Mouse (Mus musculus): ENCODE measurements around the gene Olfr371. TPM values are rescaled to one million over a fixed set of nuclear protein-coding genes. Genes with fewer than 3 reads are reported as not detected.

Olfr371 gene
- polyA plus RNA-seq (2014; fragmentation: Nextera tagmentation; extraction: Ambion mirVana): not detected in 2 replicates

DNA sequence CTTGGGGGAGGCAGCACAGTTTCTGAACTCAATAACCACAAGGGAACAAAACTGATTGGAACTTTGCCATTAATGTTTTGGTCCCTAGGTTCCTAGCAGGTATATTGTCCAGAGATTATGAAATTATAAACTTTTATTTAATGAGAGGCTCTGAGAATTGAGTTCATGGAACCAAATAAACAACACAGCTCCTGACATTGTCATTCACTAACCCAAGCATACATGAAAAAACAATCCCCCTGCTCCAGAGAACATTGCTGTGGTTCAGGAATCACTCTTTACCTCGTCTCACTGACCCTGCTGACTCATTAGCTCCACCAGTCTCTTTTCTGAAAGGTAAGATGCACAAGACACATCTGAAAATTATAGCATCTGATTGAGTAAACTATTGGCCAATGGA is at the start of gene Olfr371:
Gene Olfr371 (plus strand): TSS at position 301 of the 400 bp plus-strand sequence.
- H3K4me1 ChIP-seq (ENCODE audit: control insufficient read depth, insufficient read depth, low read length): no peaks in the 10 kb centered on the region
- no peaks in the 10 kb centered on the region for H3K27me3 ChIP-seq (ENCODE audit: control insufficient read depth, insufficient read depth, low read length)
- ATAC-seq (ENCODE audit: low FRiP score, low TSS enrichment): no peak
- 47% methylated on average over 1 of the region's 1 CpGs for WGBS
- no peak within 1 kb of the TSS for H3K4me3 ChIP-seq (ENCODE audit: low read length)
- H3K4me2 ChIP-seq (replicated peaks; ENCODE audit: low read depth, low read length): no peak within 1 kb of the TSS
- H3K27ac ChIP-seq (ENCODE audit: low read depth, low read length): no peak within 1 kb of the TSS
- H3K9ac ChIP-seq (ENCODE audit: low read depth, low read length): no peak within 1 kb of the TSS
- no peaks in the 10 kb centered on the region for H3K36me3 ChIP-seq (ENCODE audit: control insufficient read depth, insufficient read depth, low read length)
- no peaks in the 10 kb centered on the region for H3K9me3 ChIP-seq (ENCODE audit: control insufficient read depth, low read length)

DNA sequence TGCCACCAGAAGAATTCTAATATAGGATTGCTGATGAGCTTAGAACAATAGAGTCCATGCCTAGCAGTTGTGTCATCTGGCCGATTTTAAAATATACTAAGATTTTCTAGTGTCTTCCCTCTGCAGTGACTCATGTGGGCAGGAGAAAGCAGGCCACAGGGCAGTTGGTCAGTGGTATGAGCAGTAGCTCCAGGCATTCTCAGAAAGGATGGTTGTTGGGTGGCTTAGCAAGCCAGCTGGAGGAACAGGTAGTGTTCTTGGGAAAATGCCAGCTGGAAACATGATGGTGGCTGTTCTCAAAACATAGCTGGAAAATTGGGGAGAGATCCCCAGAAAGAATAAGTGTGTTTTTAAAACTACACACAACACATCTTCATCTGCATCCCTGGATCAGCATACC is 33.4 kb upstream of the Olfr371 start:
- Histone ChIP-seq H3K27ac (ENCODE audit: low read depth, low read length) (no peak overlapping the region), H3K9me3 (ENCODE audit: control insufficient read depth, low read length) (0 out of 2 replicates have a peak, but pooled peaks cover 3% of the 10 kb centered on the region), H3K4me3 (ENCODE audit: low read length) (no peak overlapping the region), H3K4me1 (ENCODE audit: control insufficient read depth, insufficient read depth, low read length) (no peaks in the 10 kb centered on the region), H3K4me2 (replicated peaks; ENCODE audit: low read depth, low read length) (no peak overlapping the region), H3K27me3 (ENCODE audit: control insufficient read depth, insufficient read depth, low read length) (no peaks in the 10 kb centered on the region), H3K9ac (ENCODE audit: low read depth, low read length) (no peak overlapping the region), H3K36me3 (ENCODE audit: control insufficient read depth, insufficient read depth, low read length) (no peaks in the 10 kb centered on the region)
- 67% methylated on average over 1 of the region's 1 CpGs for WGBS
- ATAC-seq (ENCODE audit: low FRiP score, low TSS enrichment): no peak

DNA sequence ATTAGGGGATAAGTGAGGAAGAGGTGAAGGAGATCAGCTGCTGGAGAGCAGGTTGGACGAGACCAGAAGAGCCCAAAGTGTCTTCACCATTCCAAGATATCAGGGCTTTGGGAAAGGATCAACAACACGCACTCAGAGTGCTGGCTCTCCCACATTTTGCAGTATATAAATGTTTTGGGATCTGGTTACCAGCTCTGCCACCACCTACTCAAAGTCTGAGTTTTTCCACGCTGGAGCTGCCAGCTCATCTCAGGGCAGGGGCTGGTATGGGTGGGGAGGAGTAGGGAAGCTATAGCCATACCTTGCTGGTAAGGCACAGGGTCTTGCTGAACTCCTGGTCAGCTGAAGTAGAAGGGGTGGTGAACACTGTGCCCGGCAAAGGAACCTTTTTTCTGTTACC is 5.6 kb upstream of the Olfr371 start:
- Histone ChIP-seq H3K27me3 (ENCODE audit: control insufficient read depth, insufficient read depth, low read length) (no peaks in the 10 kb centered on the region), H3K36me3 (ENCODE audit: control insufficient read depth, insufficient read depth, low read length) (no peaks in the 10 kb centered on the region), H3K4me2 (replicated peaks; ENCODE audit: low read depth, low read length) (no peak overlapping the region), H3K27ac (ENCODE audit: low read depth, low read length) (peak overlapping the region; percentile 6; the same call in 1 of the 2 replicates), H3K9ac (ENCODE audit: low read depth, low read length) (no peak overlapping the region), H3K9me3 (ENCODE audit: control insufficient read depth, low read length) (no peaks in the 10 kb centered on the region), H3K4me3 (ENCODE audit: low read length) (no peak overlapping the region), H3K4me1 (ENCODE audit: control insufficient read depth, insufficient read depth, low read length) (no peaks in the 10 kb centered on the region)
- ATAC-seq (ENCODE audit: low FRiP score, low TSS enrichment): no peak
- 72% methylated on average over 4 of the region's 4 CpGs for WGBS

DNA sequence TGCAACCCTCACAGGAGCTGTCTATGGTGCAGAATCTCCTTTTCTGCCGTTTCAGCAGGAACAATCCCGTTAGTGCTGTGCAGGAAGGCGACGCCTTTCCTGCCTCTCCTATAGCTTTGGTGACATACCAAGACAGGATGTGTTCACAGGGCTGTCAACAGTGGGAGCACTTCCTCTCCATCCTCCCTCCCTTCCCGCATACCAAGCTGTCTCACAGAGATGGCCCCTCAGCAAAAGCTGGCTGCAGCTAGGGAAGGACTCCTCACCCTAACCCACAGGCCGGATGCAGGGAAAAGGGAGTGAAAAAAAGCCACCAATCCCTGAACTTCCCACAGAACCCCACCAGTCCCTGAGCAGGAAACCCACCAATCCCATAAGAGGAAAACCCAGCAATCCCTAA is 4.8 kb upstream of the Olfr371 start:
- H3K27me3 ChIP-seq (ENCODE audit: control insufficient read depth, insufficient read depth, low read length): no peaks in the 10 kb centered on the region
- 0 out of 2 replicates have a peak overlapping the region, but pooled peaks have one; percentile 52 for H3K27ac ChIP-seq (ENCODE audit: low read depth, low read length)
- 53% methylated on average over 6 of the region's 6 CpGs for WGBS
- H3K9me3 ChIP-seq (ENCODE audit: control insufficient read depth, low read length): no peaks in the 10 kb centered on the region
- 0 out of 2 replicates have a peak, but pooled peaks have one; percentile 28 for ATAC-seq (ENCODE audit: low FRiP score, low TSS enrichment)
- no peak overlapping the region for H3K4me2 ChIP-seq (replicated peaks; ENCODE audit: low read depth, low read length)
- H3K4me1 ChIP-seq (ENCODE audit: control insufficient read depth, insufficient read depth, low read length): no peaks in the 10 kb centered on the region
- H3K36me3 ChIP-seq (ENCODE audit: control insufficient read depth, insufficient read depth, low read length): no peaks in the 10 kb centered on the region
- no peak overlapping the region for H3K4me3 ChIP-seq (ENCODE audit: low read length)
- H3K9ac ChIP-seq (ENCODE audit: low read depth, low read length): no peak overlapping the region

DNA sequence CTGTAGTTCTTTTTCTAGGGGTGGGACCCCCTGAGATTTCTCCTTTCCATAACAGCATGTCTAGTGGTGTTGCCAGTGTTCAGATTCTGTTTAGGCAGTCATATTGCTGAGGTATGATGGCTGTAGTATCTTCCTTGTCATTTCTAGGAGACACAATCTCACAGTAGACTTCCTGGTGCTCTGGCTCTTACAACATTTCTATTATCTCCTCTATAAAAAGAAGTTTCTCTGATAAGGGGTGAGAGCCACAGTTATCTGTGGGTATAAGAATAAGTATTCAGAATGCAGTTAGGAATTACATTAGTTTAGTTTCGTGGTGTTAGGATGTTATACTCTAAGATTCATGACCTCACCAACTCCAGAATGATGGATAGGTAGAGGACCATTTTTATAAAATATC is 1.5 kb downstream of the Olfr371 start:
- no peak for ATAC-seq (ENCODE audit: low FRiP score, low TSS enrichment)
- H3K36me3 ChIP-seq (ENCODE audit: control insufficient read depth, insufficient read depth, low read length): no peaks in the 10 kb centered on the region
- H3K4me2 ChIP-seq (replicated peaks; ENCODE audit: low read depth, low read length): no peak overlapping the region
- H3K9me3 ChIP-seq (ENCODE audit: control insufficient read depth, low read length): no peaks in the 10 kb centered on the region
- no peaks in the 10 kb centered on the region for H3K27me3 ChIP-seq (ENCODE audit: control insufficient read depth, insufficient read depth, low read length)
- WGBS: 83% methylated on average over 1 of the region's 1 CpGs
- no peak overlapping the region for H3K9ac ChIP-seq (ENCODE audit: low read depth, low read length)
- no peak overlapping the region for H3K27ac ChIP-seq (ENCODE audit: low read depth, low read length)
- H3K4me3 ChIP-seq (ENCODE audit: low read length): no peak overlapping the region
- H3K4me1 ChIP-seq (ENCODE audit: control insufficient read depth, insufficient read depth, low read length): no peaks in the 10 kb centered on the region

Other genes with a start within 250 kb of the Olfr371 start
- gene Junb, start 247.3 kb upstream of the Olfr371 start, polyA plus RNA-seq (2014; fragmentation: Nextera tagmentation; extraction: Ambion mirVana): 7.3 and 10.0 TPM in 2 replicates
- 14.6 and 18.7 TPM in 2 replicates for gene Hook2, start 235.4 kb upstream of the Olfr371 start, polyA plus RNA-seq (2014; fragmentation: Nextera tagmentation; extraction: Ambion mirVana)
- not detected in 2 replicates for gene Best2, start 211.5 kb upstream of the Olfr371 start, polyA plus RNA-seq (2014; fragmentation: Nextera tagmentation; extraction: Ambion mirVana)
- 109 and 180 TPM in 2 replicates for gene Asna1, start 200.7 kb upstream of the Olfr371 start, polyA plus RNA-seq (2014; fragmentation: Nextera tagmentation; extraction: Ambion mirVana)
- 163 and 211 TPM in 2 replicates for gene Trir, start 199.2 kb upstream of the Olfr371 start, polyA plus RNA-seq (2014; fragmentation: Nextera tagmentation; extraction: Ambion mirVana)
- 15.6 and 19.7 TPM in 2 replicates for gene Tnpo2, start 189.1 kb upstream of the Olfr371 start, polyA plus RNA-seq (2014; fragmentation: Nextera tagmentation; extraction: Ambion mirVana)
- gene Fbxw9, start 165.9 kb upstream of the Olfr371 start, polyA plus RNA-seq (2014; fragmentation: Nextera tagmentation; extraction: Ambion mirVana): 24.4 and 29.6 TPM in 2 replicates
- gene Gm5741, start 158.0 kb upstream of the Olfr371 start, polyA plus RNA-seq (2014; fragmentation: Nextera tagmentation; extraction: Ambion mirVana): 1.1 TPM in 1 of 2 replicates, not detected in the other
- gene Dhps, start 154.2 kb upstream of the Olfr371 start, polyA plus RNA-seq (2014; fragmentation: Nextera tagmentation; extraction: Ambion mirVana): 74.4 and 85.8 TPM in 2 replicates
- gene Wdr83os, start 145.2 kb upstream of the Olfr371 start, polyA plus RNA-seq (2014; fragmentation: Nextera tagmentation; extraction: Ambion mirVana): 161 and 174 TPM in 2 replicates
- 43.4 and 44.9 TPM in 2 replicates for gene Wdr83, start 144.7 kb upstream of the Olfr371 start, polyA plus RNA-seq (2014; fragmentation: Nextera tagmentation; extraction: Ambion mirVana)
- 23.3 and 33.9 TPM in 2 replicates for gene Man2b1, start 142.7 kb upstream of the Olfr371 start, polyA plus RNA-seq (2014; fragmentation: Nextera tagmentation; extraction: Ambion mirVana)
- gene Zfp791, start 102.9 kb upstream of the Olfr371 start, polyA plus RNA-seq (2014; fragmentation: Nextera tagmentation; extraction: Ambion mirVana): 1.3 and 1.6 TPM in 2 replicates
- gene Cks1brt, start 74.1 kb upstream of the Olfr371 start, polyA plus RNA-seq (2014; fragmentation: Nextera tagmentation; extraction: Ambion mirVana): not detected in 2 replicates
- gene Orc6, start 73.6 kb downstream of the Olfr371 start, polyA plus RNA-seq (2014; fragmentation: Nextera tagmentation; extraction: Ambion mirVana): 136 and 170 TPM in 2 replicates
- gene Vps35, start 73.8 kb downstream of the Olfr371 start, polyA plus RNA-seq (2014; fragmentation: Nextera tagmentation; extraction: Ambion mirVana): 108 and 137 TPM in 2 replicates
- 0.71 and 1.7 TPM in 2 replicates for gene Mylk3, start 160.4 kb downstream of the Olfr371 start, polyA plus RNA-seq (2014; fragmentation: Nextera tagmentation; extraction: Ambion mirVana)
- gene 4921524J17Rik, start 206.8 kb downstream of the Olfr371 start, polyA plus RNA-seq (2014; fragmentation: Nextera tagmentation; extraction: Ambion mirVana): 42.9 and 44.8 TPM in 2 replicates

Data from kidney, embryonic 14.5 days (tissue).